Mouse (Mus musculus) lung, adult 10 weeks (tissue): Measurements from ENCODE around the gene Pla2g4b. TPM values are rescaled to one million over a fixed set of nuclear protein-coding genes. Genes with fewer than 3 reads are reported as not detected.

Source experiments
- polyA plus RNA-seq: library from polyadenylated mRNA; stranded (reverse); fragments of 350-450 nt; fragmentation: Illumina TruSeq; extraction: RNeasy Lipid Tissue Mini Kit (QIAGEN cat#74804); gene quantifications from one replicate; pipeline ENCODE4 v1.2.3, GENCODE M21; 2014; ENCODE audit warnings: low read depth, low replicate concordance; ENCODE audit not compliant: insufficient read depth

Gene Pla2g4b
- polyA plus RNA-seq = 0.72 TPM

DNA sequence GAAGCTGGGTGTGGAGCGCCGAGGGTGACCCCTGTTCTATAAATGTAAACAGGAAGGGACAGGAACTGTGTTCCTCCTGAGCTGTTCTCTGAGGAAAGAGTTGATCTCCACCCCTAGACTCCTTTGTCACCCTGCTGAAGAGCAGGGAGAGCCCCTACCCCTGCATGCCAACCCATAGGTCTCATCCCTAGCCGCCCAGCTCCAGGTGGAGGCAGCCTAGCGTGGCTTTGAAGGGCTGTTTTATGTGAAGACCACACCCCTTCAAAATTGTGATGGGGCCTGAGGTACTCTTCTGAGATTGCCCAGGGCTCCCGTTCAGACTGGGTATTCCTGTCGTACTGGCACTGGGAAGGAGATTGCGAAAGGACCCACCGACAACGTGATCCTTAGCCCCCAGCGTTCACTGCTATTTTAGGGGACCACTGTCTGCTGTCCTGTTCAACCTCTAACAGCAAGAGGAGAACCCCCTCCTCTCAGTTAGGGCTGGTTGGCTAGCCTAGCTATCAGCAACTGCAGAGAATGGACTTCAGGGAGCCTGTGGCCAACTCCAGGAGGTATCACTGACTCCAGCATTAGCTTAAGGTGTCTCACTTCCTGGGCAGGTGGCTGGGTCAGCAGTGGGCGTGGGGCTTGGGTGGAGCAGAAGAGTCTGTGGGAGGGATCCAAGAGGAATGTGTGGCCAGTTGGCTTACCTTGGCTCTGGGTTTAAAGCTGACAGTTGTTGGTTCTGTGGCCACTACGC is at the start of gene Pla2g4b:
Gene Pla2g4b, plus strand, starts transcription at position 692 of the 742 bp plus-strand sequence.

GRCm38 (mm10) chr2:120026984-120027949 is 6.0 kb upstream of the Pla2g4b start, which contains the start of the genes Jmjd7 and Gm28042:
Gene Jmjd7 (plus strand): TSS chr2:120027483.
Gene Gm28042 (plus strand): TSS chr2:120027493.

Other genes with a start within 250 kb of the Pla2g4b start
- gene Rpap1, start 245.9 kb upstream of the Pla2g4b start, polyA plus RNA-seq = 3.6 TPM
- gene Tyro3, start 235.7 kb upstream of the Pla2g4b start, polyA plus RNA-seq = 6.3 TPM
- gene Mga, start 136.2 kb upstream of the Pla2g4b start, polyA plus RNA-seq = 3.7 TPM
- gene Mapkbp1, start 60.7 kb upstream of the Pla2g4b start, polyA plus RNA-seq = 4.3 TPM
- 6.3 TPM for gene Jmjd7, start 5.9 kb upstream of the Pla2g4b start, polyA plus RNA-seq
- 0.90 TPM for gene Gm28042, start 5.9 kb upstream of the Pla2g4b start, polyA plus RNA-seq
- 163 TPM for gene Ehd4, start 121.2 kb downstream of the Pla2g4b start, polyA plus RNA-seq
- gene Pla2g4e, start 211.9 kb downstream of the Pla2g4b start, polyA plus RNA-seq = not detected